ENCODE assay signal across 14 mouse cellular contexts in the genomic region with DNA sequence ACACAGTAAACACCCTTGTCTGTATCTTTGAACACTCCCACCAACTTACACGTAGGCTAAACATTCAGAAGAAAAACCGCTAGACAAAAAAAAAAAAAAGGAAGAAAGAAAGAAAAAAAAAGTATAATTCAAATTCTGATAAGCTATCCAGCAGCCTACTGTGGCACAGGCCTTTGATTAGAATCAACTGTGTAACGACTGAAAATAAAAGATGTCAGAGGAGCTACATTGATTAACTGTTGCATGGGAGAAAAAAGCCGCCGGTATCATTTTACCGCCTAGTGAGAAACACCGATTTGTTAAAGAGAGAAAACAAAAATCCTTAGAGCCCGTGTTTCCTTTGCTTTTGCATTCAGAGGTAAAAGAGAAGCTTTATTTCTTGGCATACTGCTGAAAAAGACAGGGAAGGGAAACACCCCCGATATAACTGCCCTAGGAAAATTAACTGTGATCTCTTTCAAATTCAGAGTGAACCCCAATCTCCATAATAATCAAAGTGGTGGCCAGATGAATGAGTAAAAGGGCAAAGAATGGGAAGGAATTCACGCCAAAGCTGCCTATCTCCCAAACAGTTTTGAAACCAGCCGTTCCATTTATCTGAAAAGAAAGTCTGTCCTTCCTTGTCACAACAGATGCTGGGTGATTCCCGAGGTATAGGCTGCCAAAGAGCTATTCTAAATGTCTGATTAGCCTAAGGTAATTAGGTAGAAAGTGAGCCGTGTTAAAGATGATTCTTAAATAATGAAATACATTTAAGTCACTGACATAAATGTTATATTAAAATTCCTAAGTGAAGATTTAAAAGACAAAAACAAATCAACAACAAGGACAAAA. TPM values are rescaled to one million over a fixed set of nuclear protein-coding genes. Genes with fewer than 3 reads are reported as not detected.
DNase-seq lines count a peak whose midpoint lies in the region; ATAC-seq and TF ChIP-seq lines count a peak whose summit lies in the region.
"Had no signal": no experiment of that assay in that cellular context is flagged by ENCODE, and none has a peak within 500 bp of the region (broad histone marks: within the 10 kb centered on the region; RNA-seq: fewer than 3 reads in every experiment).

No protein-coding gene starts in this region.

- peaks cover 8% of the 10 kb centered on the region for H3K4me1 ChIP-seq in forebrain, postnatal 0 days (ENCODE audit: insufficient read depth)
- peaks cover 53% of the 10 kb centered on the region for H3K4me1 ChIP-seq in midbrain, embryonic 12.5 days
- H3K4me1 ChIP-seq: liver, embryonic 15.5 days had no signal

- H3K9me3 ChIP-seq in forebrain, postnatal 0 days (ENCODE audit: low read length), result no peaks in the 10 kb centered on the region
- no peaks in the 10 kb centered on the region for H3K9me3 ChIP-seq in midbrain, embryonic 12.5 days
- H3K9me3 ChIP-seq: embryonic facial prominence, embryonic 12.5 days; liver, embryonic 15.5 days; stomach, embryonic 15.5 days had no signal

- peak; percentile 15; the same call in 1 of the 2 replicates for ATAC-seq in forebrain, postnatal 0 days
- ATAC-seq in midbrain, embryonic 12.5 days (ENCODE audit: low FRiP score, low read depth), result no peak; the same call in 1 of the 2 replicates
- no peak for ATAC-seq in inflammation-experienced regulatory T-cells, adult 6 months

- 8% methylated on average over 13 of the region's 13 CpGs for WGBS in forebrain, postnatal 0 days
- WGBS in midbrain, embryonic 12.5 days, result 4% methylated on average over 13 of the region's 13 CpGs

- no peak for TF ChIP-seq POLR2A in brain, embryonic 14.5 days (IDR thresholded peaks at IDR 0.05; ENCODE audit: borderline replicate concordance, extremely low read depth, insufficient read depth, insufficient read length, poor library complexity, severe bottlenecking)

- no peak overlapping the region for H3K27ac ChIP-seq in forebrain, postnatal 0 days (ENCODE audit: low read depth, low read length)
- H3K27ac ChIP-seq in midbrain, embryonic 12.5 days (replicated peaks), result peak overlapping the region; percentile 66; the same call in 1 of the 2 replicates
- H3K27ac ChIP-seq: embryonic facial prominence, embryonic 12.5 days; gastrocnemius, adult 2 months; liver, embryonic 15.5 days; macrophage; stomach, embryonic 15.5 days had no signal

- H3K4me2 ChIP-seq in forebrain, postnatal 0 days (ENCODE audit: low read depth), result peak overlapping the region; percentile 29
- H3K4me2 ChIP-seq in midbrain, embryonic 12.5 days (replicated peaks), result peak overlapping the region; percentile 36
- H3K4me2 ChIP-seq: embryonic facial prominence, embryonic 12.5 days; liver, embryonic 15.5 days; stomach, embryonic 15.5 days had no signal

- no peak overlapping the region for H3K4me3 ChIP-seq in forebrain, postnatal 0 days (ENCODE audit: low read depth, low read length)
- no peak overlapping the region for H3K4me3 ChIP-seq in midbrain, embryonic 12.5 days
- H3K4me3 ChIP-seq: embryonic facial prominence, embryonic 12.5 days; gastrocnemius, adult 2 months; liver, embryonic 15.5 days; stomach, embryonic 15.5 days had no signal

- H3K36me3 ChIP-seq in forebrain, postnatal 0 days (ENCODE audit: insufficient read depth), result no peaks in the 10 kb centered on the region
- H3K36me3 ChIP-seq in midbrain, embryonic 12.5 days, result no peaks in the 10 kb centered on the region
- H3K36me3 ChIP-seq: embryonic facial prominence, embryonic 12.5 days; liver, embryonic 15.5 days; stomach, embryonic 15.5 days had no signal

- no peaks in the 10 kb centered on the region for H3K27me3 ChIP-seq in forebrain, postnatal 0 days (ENCODE audit: insufficient read depth, low read length)
- no peaks in the 10 kb centered on the region; the same call in 1 of the 2 replicates for H3K27me3 ChIP-seq in midbrain, embryonic 12.5 days
- H3K27me3 ChIP-seq: embryonic facial prominence, embryonic 12.5 days; liver, embryonic 15.5 days; stomach, embryonic 15.5 days had no signal

- DNase-seq in ES-CJ7 (ENCODE audit: low read depth, low spot score), result peak; percentile 71
- peak; percentile 92 for DNase-seq in brain, embryonic 14.5 days (ENCODE audit: low read depth)
- no peak for DNase-seq in forebrain, postnatal 0 days
- no peak for DNase-seq in kidney, postnatal 36 days
- no peak for DNase-seq in yolk sac, embryonic 10.5 days (ENCODE audit: low spot score)
- DNase-seq in gastrocnemius, postnatal 10 days, result no peak
- DNase-seq: kidney, adult 18-20 months had no signal

- H3K9ac ChIP-seq in forebrain, postnatal 0 days, result no peak overlapping the region
- H3K9ac ChIP-seq in midbrain, embryonic 12.5 days (replicated peaks), result no peak overlapping the region
- H3K9ac ChIP-seq: embryonic facial prominence, embryonic 12.5 days; liver, embryonic 15.5 days; stomach, embryonic 15.5 days had no signal

- no peak for TF ChIP-seq CTCF in brain, embryonic 14.5 days (IDR thresholded peaks at IDR 0.05; ENCODE audit: borderline replicate concordance, extremely low read depth, insufficient read depth, insufficient read length)
- TF ChIP-seq CTCF in forebrain, postnatal 0 days (IDR thresholded peaks at IDR 0.05; ENCODE audit: low read depth), result no peak

RNA-seq across cellular contexts. Expression of gene Sgce, which starts 7.3 kb away (rescaled TPM):
- 39.6 and 43.4 TPM in 2 replicates for polyA plus RNA-seq in brain, embryonic 14.5 days (2012; rRNA removed)
- 36.2 and 44.5 TPM in 2 replicates for total RNA-seq in forebrain, postnatal 0 days (2014; rRNA removed)
- polyA plus RNA-seq in forebrain, postnatal 0 days (2015; fragmentation: Nextera tagmentation; extraction: Ambion mirVana), result 30.6 and 39.4 TPM in 2 replicates
- 62.6 and 67.3 TPM in 2 replicates for polyA plus RNA-seq in midbrain, embryonic 12.5 days (2016; fragmentation: Nextera tagmentation; extraction: Ambion mirVana)
- under 1 TPM in 1 of 3 experiments, not detected in 2; 0.34 TPM for polyA plus RNA-seq in inflammation-experienced regulatory T-cells, adult 6 months (2017; shearing (Covaris generic))
- 10 to 100 TPM; 36.2 to 43.2 TPM for total RNA-seq in gastrocnemius, postnatal 10 days (2021)

RNA-seq across cellular contexts. Expression of gene Peg10, which starts 7.4 kb away (rescaled TPM):
- 71.4 and 111 TPM in 2 replicates for polyA plus RNA-seq in brain, embryonic 14.5 days (2012; rRNA removed)
- 25.2 and 72.5 TPM in 2 replicates for total RNA-seq in forebrain, postnatal 0 days (2014; rRNA removed)
- 1.8 and 3.5 TPM in 2 replicates for polyA plus RNA-seq in forebrain, postnatal 0 days (2015; fragmentation: Nextera tagmentation; extraction: Ambion mirVana)
- polyA plus RNA-seq in midbrain, embryonic 12.5 days (2016; fragmentation: Nextera tagmentation; extraction: Ambion mirVana), result 6.4 and 7.6 TPM in 2 replicates
- not detected for polyA plus RNA-seq in inflammation-experienced regulatory T-cells, adult 6 months (2017; shearing (Covaris generic))
- 10 to 100 TPM; 27.9 to 37.8 TPM for total RNA-seq in gastrocnemius, postnatal 10 days (2021)

Comparison
In these comparisons a context has a peak if more than half of its experiments do, and no peak if none do; other contexts are left out.
1. DNase-seq: peak in ES-CJ7 (single experiment) and brain, embryonic 14.5 days (single experiment); none in forebrain, postnatal 0 days (single experiment), kidney, postnatal 36 days (0 of 2), yolk sac, embryonic 10.5 days (single experiment) and gastrocnemius, postnatal 10 days (single experiment).
2. RNA of gene Sgce, which starts 7.3 kb away (polyA plus RNA-seq): 62.6 to 67.3 TPM in midbrain, embryonic 12.5 days, 39.6 to 43.4 TPM in brain, embryonic 14.5 days and 30.6 to 39.4 TPM in forebrain, postnatal 0 days; 0.34 TPM in inflammation-experienced regulatory T-cells, adult 6 months; every median in the first group is over 10 times any median in the second.